Mouse (Mus musculus) thymus, adult 2 months (tissue): Measurements from ENCODE around the gene Knstrn. TPM values are rescaled to one million over a fixed set of nuclear protein-coding genes. Genes with fewer than 3 reads are reported as not detected.

ENCODE experiments used
- DNase-seq: peaks from one replicate; pipeline ENCODE4 v3.0.0; 2021
- H3K27ac ChIP-seq: fragments of 200-500 bp; 2 replicates; pipeline ENCODE4 v1.5.1; 2012; ENCODE audit warnings: low read length, control low read depth; ENCODE audit not compliant: control insufficient read depth, insufficient read depth
- H3K27me3 ChIP-seq: fragments of 200-500 bp; 2 replicates; pipeline ENCODE4 v1.6.1; 2012; ENCODE audit warnings: mild to moderate bottlenecking, low read length, moderate library complexity, mixed read lengths; ENCODE audit not compliant: control insufficient read depth, insufficient read depth
- H3K36me3 ChIP-seq: fragments of 200-500 bp; 2 replicates; pipeline ENCODE4 v1.6.1; 2012; ENCODE audit warnings: mild to moderate bottlenecking, low read length, moderate library complexity; ENCODE audit not compliant: control insufficient read depth, insufficient read depth
- H3K4me1 ChIP-seq: fragments of 200-500 bp; replicated peaks from 2 replicates; pipeline ENCODE4 v1.6.1; 2012; ENCODE audit warnings: low read length; ENCODE audit not compliant: control insufficient read depth, insufficient read depth
- H3K4me3 ChIP-seq: fragments of 200-500 bp; 2 replicates; pipeline ENCODE4 v1.5.1; 2012; ENCODE audit warnings: mild to moderate bottlenecking, low read length, control low read depth, moderate library complexity; ENCODE audit not compliant: control insufficient read depth, insufficient read depth
- CTCF ChIP-seq: fragments of 200-500 bp; IDR thresholded peaks from 2 replicates; pipeline ENCODE4 v1.5.1; 2012; ENCODE audit warnings: mild to moderate bottlenecking, control low read depth, low read length, moderate library complexity, borderline replicate concordance; ENCODE audit not compliant: control insufficient read depth, poor library complexity, insufficient read depth; ENCODE audit errors: extremely low read depth
- POLR2A ChIP-seq: fragments of 200-500 bp; IDR thresholded peaks from 2 replicates; pipeline ENCODE4 v1.6.1; 2012; ENCODE audit warnings: mild to moderate bottlenecking, low read length, control low read depth, moderate library complexity; ENCODE audit not compliant: control insufficient read depth, poor library complexity, insufficient read depth; ENCODE audit errors: extremely low read depth
- WGBS: fragments of 180-500 bp; shearing (Covaris S2); methylation state at CpG from one replicate; pipeline ENCODE4 v1.1.7; 2018; 5-methylcytosine and 5-hydroxymethylcytosine counted together
- polyA plus RNA-seq: library from polyadenylated mRNA; depleted of rRNA; stranded (reverse); fragments of >200 nt; gene quantifications from 2 replicates; pipeline ENCODE4 v1.2.3, GENCODE M21; 2012

The Knstrn gene
- polyA plus RNA-seq, 1 experiment = 19.4 TPM

- Histone ChIP-seq H3K27me3 (no peaks in the 10 kb centered on the region), H3K27ac (no peak overlapping the region), H3K4me1 (no peaks in the 10 kb centered on the region), H3K4me3 (no peak overlapping the region), H3K36me3 (no peaks in the 10 kb centered on the region)
- no peak for DNase-seq
- 41% methylated on average over 2 of the region's 2 CpGs for WGBS
- TF ChIP-seq POLR2A (no peak), CTCF (no peak)
These were observed 39.3 kb upstream of the Knstrn start for GRCm38 (mm10) chr2:118774536-118774935.

- TF ChIP-seq POLR2A (no peak), CTCF (no peak)
- no peak overlapping the region for H3K4me3 ChIP-seq
- H3K27ac ChIP-seq = no peak overlapping the region
- 4% methylated on average over 1 of the region's 1 CpGs for WGBS
- H3K27me3 ChIP-seq = no peaks in the 10 kb centered on the region
- H3K4me1 ChIP-seq = peaks cover 8% of the 10 kb centered on the region; the same call in 1 of the 2 replicates
- H3K36me3 ChIP-seq = no peaks in the 10 kb centered on the region
- DNase-seq = no peak
These were observed 38.4 kb upstream of the Knstrn start for GRCm38 (mm10) chr2:118775396-118775795.

GRCm38 (mm10) chr2:118775846-118776245 is 38.0 kb upstream of the Knstrn start:
- H3K27ac ChIP-seq = no peak overlapping the region

GRCm38 (mm10) chr2:118776295-118776694 is 37.5 kb upstream of the Knstrn start:
- Histone ChIP-seq H3K4me3 (no peak overlapping the region), H3K27ac (no peak overlapping the region), H3K36me3 (no peaks in the 10 kb centered on the region), H3K4me1 (peaks cover 8% of the 10 kb centered on the region; the same call in 1 of the 2 replicates), H3K27me3 (no peaks in the 10 kb centered on the region)
- 69% methylated on average over 2 of the region's 2 CpGs for WGBS
- no peak for DNase-seq
- no peak for TF ChIP-seq POLR2A
- no peak for TF ChIP-seq CTCF

More at GRCm38 (mm10) chr2:118775846-118776245, 38.0 kb upstream of the Knstrn start:
- Histone ChIP-seq H3K4me3 (no peak overlapping the region), H3K36me3 (no peaks in the 10 kb centered on the region), H3K27me3 (no peaks in the 10 kb centered on the region), H3K4me1 (peaks cover 8% of the 10 kb centered on the region; the same call in 1 of the 2 replicates)
- 72% methylated on average over 4 of the region's 4 CpGs for WGBS
- TF ChIP-seq POLR2A = no peak
- TF ChIP-seq CTCF = no peak
- DNase-seq = no peak

- Histone ChIP-seq H3K4me3 (no peak overlapping the region), H3K36me3 (no peaks in the 10 kb centered on the region), H3K4me1 (peaks cover 8% of the 10 kb centered on the region; the same call in 1 of the 2 replicates), H3K27me3 (no peaks in the 10 kb centered on the region), H3K27ac (no peak overlapping the region)
- TF ChIP-seq POLR2A = no peak
- no peak for TF ChIP-seq CTCF
- WGBS = 83% methylated on average over 4 of the region's 4 CpGs
- DNase-seq = no peak
These were observed 35.4 kb upstream of the Knstrn start for GRCm38 (mm10) chr2:118778418-118778817.

- WGBS = 52% methylated on average over 10 of the region's 10 CpGs
- no peak for DNase-seq
- H3K4me1 ChIP-seq = peaks cover 8% of the 10 kb centered on the region; the same call in 1 of the 2 replicates
- no peaks in the 10 kb centered on the region for H3K27me3 ChIP-seq
- no peak overlapping the region for H3K27ac ChIP-seq
- H3K4me3 ChIP-seq = no peak overlapping the region
- TF ChIP-seq CTCF = no peak
- TF ChIP-seq POLR2A = no peak
- no peaks in the 10 kb centered on the region for H3K36me3 ChIP-seq
These were observed 34.7 kb upstream of the Knstrn start for GRCm38 (mm10) chr2:118779065-118779464.
